Comparison of ENCODE assay signal across 21 mouse cellular contexts in the genomic region with DNA sequence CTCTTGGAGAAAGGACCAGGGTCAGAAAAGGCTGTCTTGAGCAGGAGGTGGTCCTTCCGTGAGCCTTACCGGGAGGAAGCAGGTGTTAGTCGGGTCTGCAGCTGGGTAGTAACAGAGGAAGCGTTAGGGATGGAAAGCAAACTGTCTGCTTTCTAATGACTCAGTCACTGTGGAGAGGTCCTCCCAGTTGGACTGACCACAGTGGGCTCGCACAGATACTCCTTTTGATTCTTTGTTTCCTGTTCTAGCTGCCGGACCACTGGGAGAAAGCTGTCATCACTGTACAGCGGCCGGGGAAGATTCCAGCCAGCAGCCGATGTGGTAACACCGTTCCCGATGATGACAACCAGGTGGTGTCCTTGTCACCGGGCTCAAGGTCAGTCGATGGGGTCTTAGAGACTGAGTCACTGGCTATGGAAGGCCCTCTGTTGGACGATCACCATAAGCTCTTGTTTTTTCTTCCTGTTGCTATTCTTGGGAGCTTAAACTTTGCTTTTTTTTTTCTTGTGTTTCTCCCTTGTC. TPM values are rescaled to one million over a fixed set of nuclear protein-coding genes. Genes with fewer than 3 reads are reported as not detected.
DNase-seq lines count a peak whose midpoint lies in the region; ATAC-seq and TF ChIP-seq lines count a peak whose summit lies in the region.
"Had no signal": no experiment of that assay in that cellular context is flagged by ENCODE, and none has a peak within 500 bp of the region (broad histone marks: within the 10 kb centered on the region; RNA-seq: fewer than 3 reads in every experiment).

No protein-coding gene starts in this region.

- 0 out of 2 replicates have a peak overlapping the region, but pooled peaks have one; percentile 11 for H3K4me2 ChIP-seq in heart, embryonic 12.5 days
- H3K4me2 ChIP-seq in midbrain, embryonic 15.5 days, result no peak overlapping the region
- H3K4me2 ChIP-seq: forebrain, embryonic 13.5 days; limb, embryonic 13.5 days; neural tube, embryonic 15.5 days; stomach, embryonic 15.5 days had no signal

- WGBS in heart, embryonic 12.5 days, result 31% methylated on average over 14 of the region's 14 CpGs
- WGBS in midbrain, embryonic 15.5 days, result 88% methylated on average over 14 of the region's 14 CpGs

- H3K36me3 ChIP-seq in heart, embryonic 12.5 days, result peaks cover 91% of the 10 kb centered on the region
- no peaks in the 10 kb centered on the region for H3K36me3 ChIP-seq in midbrain, embryonic 15.5 days (replicated peaks)
- H3K36me3 ChIP-seq: neural tube, embryonic 15.5 days had no signal

- peaks cover 34% of the 10 kb centered on the region for H3K4me1 ChIP-seq in heart, embryonic 12.5 days (replicated peaks)
- H3K4me1 ChIP-seq in midbrain, embryonic 15.5 days, result 0 out of 2 replicates have a peak, but pooled peaks cover 3% of the 10 kb centered on the region

- no peak overlapping the region for H3K4me3 ChIP-seq in gastrocnemius, adult 2 months
- no peak overlapping the region for H3K4me3 ChIP-seq in heart, embryonic 12.5 days
- no peak overlapping the region for H3K4me3 ChIP-seq in midbrain, embryonic 15.5 days
- H3K4me3 ChIP-seq: forebrain, embryonic 13.5 days; layer of hippocampus, adult 2 months; limb, embryonic 13.5 days; neural tube, embryonic 15.5 days; stomach, embryonic 15.5 days had no signal

- ATAC-seq in heart, embryonic 12.5 days (ENCODE audit: insufficient number of reproducible peaks, low FRiP score), result peak; percentile 73
- no peak for ATAC-seq in midbrain, embryonic 15.5 days (replicated peaks)
- ATAC-seq: activated CD4-positive, CD25-positive, alpha-beta regulatory T cell, adult 4 months; forebrain, embryonic 13.5 days; liver, postnatal 0 days had no signal

- peak; percentile 31 for DNase-seq in gastrocnemius, adult 2 months
- no peak for DNase-seq in gastrocnemius, postnatal 10 days
- DNase-seq in adrenal gland, postnatal 25 days, result peak; percentile 69
- DNase-seq in heart, postnatal 4 days, result peak; percentile 73
- DNase-seq in liver, result no peak
- no peak for DNase-seq in cerebellum, postnatal 25 days
- DNase-seq: cerebellum, adult 8-10 months; embryo, embryonic 11 days; liver, postnatal 0 days; thymus, postnatal 36 days had no signal

- intact Hi-C loops in gastrocnemius, adult 2 months (cut with DNase I), result no loop called here

- no peaks in the 10 kb centered on the region for H3K27me3 ChIP-seq in heart, embryonic 12.5 days (replicated peaks)
- H3K27me3 ChIP-seq in midbrain, embryonic 15.5 days (replicated peaks), result no peaks in the 10 kb centered on the region
- H3K27me3 ChIP-seq: forebrain, embryonic 13.5 days; limb, embryonic 13.5 days; neural tube, embryonic 15.5 days; stomach, embryonic 15.5 days had no signal

- TF ChIP-seq CTCF in gastrocnemius, adult 2 months (IDR thresholded peaks at IDR 0.05), result no peak

- H3K27ac ChIP-seq in gastrocnemius, adult 2 months, result no peak overlapping the region
- H3K27ac ChIP-seq in heart, embryonic 12.5 days (ENCODE audit: poor library complexity, severe bottlenecking), result peak overlapping the region; percentile 85
- no peak overlapping the region for H3K27ac ChIP-seq in midbrain, embryonic 15.5 days
- H3K27ac ChIP-seq: forebrain, embryonic 13.5 days; layer of hippocampus, adult 2 months; limb, embryonic 13.5 days; neural tube, embryonic 15.5 days; stomach, embryonic 15.5 days had no signal

- 0 out of 2 replicates have a peak overlapping the region, but pooled peaks have one; percentile 48 for H3K9ac ChIP-seq in heart, embryonic 12.5 days
- no peak overlapping the region for H3K9ac ChIP-seq in midbrain, embryonic 15.5 days
- H3K9ac ChIP-seq: forebrain, embryonic 13.5 days; limb, embryonic 13.5 days; liver, postnatal 0 days; neural tube, embryonic 15.5 days; stomach, embryonic 15.5 days had no signal

- H3K9me3 ChIP-seq in heart, embryonic 12.5 days (replicated peaks), result no peaks in the 10 kb centered on the region
- no peaks in the 10 kb centered on the region for H3K9me3 ChIP-seq in midbrain, embryonic 15.5 days
- H3K9me3 ChIP-seq: forebrain, embryonic 13.5 days; limb, embryonic 13.5 days; neural tube, embryonic 15.5 days; stomach, embryonic 15.5 days had no signal

RNA-seq across cellular contexts. Expression of gene Lamb1, which starts 34.7 kb away (rescaled TPM):
- total RNA-seq in gastrocnemius, adult 2 months (2021), result 10 to 100 TPM; 12.9 to 15.9 TPM
- 100 to 1,000 TPM; 155 to 176 TPM for total RNA-seq in gastrocnemius, postnatal 10 days (2021)
- total RNA-seq in adrenal gland, postnatal 25 days (2021), result 133 and 138 TPM in 2 replicates
- 127 and 132 TPM in 2 replicates for polyA plus RNA-seq in heart, embryonic 12.5 days (2016; fragmentation: Nextera tagmentation; extraction: Ambion mirVana)
- total RNA-seq in heart, postnatal 4 days (2021), result 100 to 1,000 TPM; 266 to 279 TPM
- 16.6 and 16.8 TPM in 2 replicates for polyA plus RNA-seq in midbrain, embryonic 15.5 days (2015; fragmentation: Nextera tagmentation; extraction: Ambion mirVana)
- polyA plus RNA-seq: activated CD4-positive, CD25-positive, alpha-beta regulatory T cell, adult 4 months had no signal

RNA-seq across cellular contexts. Expression of gene Dld, which starts 51.5 kb away (rescaled TPM):
- 100 to 1,000 TPM; 181 to 256 TPM for total RNA-seq in gastrocnemius, adult 2 months (2021)
- 100 to 1,000 TPM; 175 to 214 TPM for total RNA-seq in gastrocnemius, postnatal 10 days (2021)
- 264 and 301 TPM in 2 replicates for total RNA-seq in adrenal gland, postnatal 25 days (2021)
- polyA plus RNA-seq in heart, embryonic 12.5 days (2016; fragmentation: Nextera tagmentation; extraction: Ambion mirVana), result 235 and 238 TPM in 2 replicates
- 100 to 1,000 TPM; 309 to 328 TPM for total RNA-seq in heart, postnatal 4 days (2021)
- polyA plus RNA-seq in midbrain, embryonic 15.5 days (2015; fragmentation: Nextera tagmentation; extraction: Ambion mirVana), result 105 and 116 TPM in 2 replicates

RNA-seq across cellular contexts. Expression of gene Gm6993, which starts 59.2 kb away (rescaled TPM):
- total RNA-seq in gastrocnemius, adult 2 months (2021), result not detected
- not detected for total RNA-seq in gastrocnemius, postnatal 10 days (2021)
- not detected in 2 replicates for total RNA-seq in adrenal gland, postnatal 25 days (2021)
- polyA plus RNA-seq in heart, embryonic 12.5 days (2016; fragmentation: Nextera tagmentation; extraction: Ambion mirVana), result not detected in 2 replicates
- not detected for total RNA-seq in heart, postnatal 4 days (2021)
- not detected in 2 replicates for polyA plus RNA-seq in midbrain, embryonic 15.5 days (2015; fragmentation: Nextera tagmentation; extraction: Ambion mirVana)
- total RNA-seq: layer of hippocampus, adult 2 months; left cerebral cortex, adult 8-10 months had no signal
- polyA plus RNA-seq: activated CD4-positive, CD25-positive, alpha-beta regulatory T cell, adult 4 months; forebrain, embryonic 13.5 days; gonadal fat pad, adult 2 months; kidney, embryonic 14.5 days; limb, embryonic 13.5 days; liver, postnatal 0 days; neural tube, embryonic 15.5 days; stomach, embryonic 15.5 days had no signal

Comparison
In these comparisons a context has a peak if more than half of its experiments do, and no peak if none do; other contexts are left out.
1. DNase-seq: peak in gastrocnemius, adult 2 months (single experiment), adrenal gland, postnatal 25 days (single experiment) and heart, postnatal 4 days (single experiment); none in gastrocnemius, postnatal 10 days (single experiment), liver (single experiment) and cerebellum, postnatal 25 days (0 of 2).